In genomic region chr1:189897861-189898260, GRCm38 (mm10) we compare ENCODE assay signal across 25 mouse cellular contexts. TPM values are rescaled to one million over a fixed set of nuclear protein-coding genes. Genes with fewer than 3 reads are reported as not detected.
DNase-seq lines count a peak whose midpoint lies in the region; ATAC-seq and TF ChIP-seq lines count a peak whose summit lies in the region.
"Had no signal": no experiment of that assay in that cellular context is flagged by ENCODE, and none has a peak within 500 bp of the region (broad histone marks: within the 10 kb centered on the region; RNA-seq: fewer than 3 reads in every experiment).

No protein-coding gene starts in this region.

- peak overlapping the region; percentile 94 for H3K27ac ChIP-seq in gastrocnemius, adult 2 months
- peak overlapping the region; percentile 44 for H3K27ac ChIP-seq in heart, embryonic 15.5 days
- H3K27ac ChIP-seq in heart, embryonic 10.5 days: no peak overlapping the region
- H3K27ac ChIP-seq in midbrain, embryonic 11.5 days (ENCODE audit: low read depth, low read length): no peak overlapping the region
- H3K27ac ChIP-seq in midbrain, postnatal 0 days (ENCODE audit: low read depth, low read length): no peak overlapping the region
- H3K27ac ChIP-seq: hindbrain, embryonic 13.5 days; liver, embryonic 12.5 days had no signal

- H3K9me3 ChIP-seq in heart, embryonic 15.5 days (replicated peaks): no peaks in the 10 kb centered on the region
- no peaks in the 10 kb centered on the region for H3K9me3 ChIP-seq in heart, embryonic 10.5 days
- no peaks in the 10 kb centered on the region for H3K9me3 ChIP-seq in midbrain, embryonic 11.5 days (ENCODE audit: control insufficient read depth, low read length)
- no peaks in the 10 kb centered on the region for H3K9me3 ChIP-seq in midbrain, postnatal 0 days (ENCODE audit: low read length)
- H3K9me3 ChIP-seq: hindbrain, embryonic 13.5 days; liver, embryonic 12.5 days had no signal

- no peak for DNase-seq in gastrocnemius, adult 2 months
- no peak for DNase-seq in gastrocnemius, postnatal 10 days
- no peak for DNase-seq in heart, embryonic 10.5 days (ENCODE audit: low spot score)
- no peak for DNase-seq in midbrain, embryonic 11.5 days (ENCODE audit: low spot score, missing footprints)
- DNase-seq in midbrain, postnatal 0 days (ENCODE audit: low spot score): no peak
- DNase-seq in adipocyte (ENCODE audit: low spot score): no peak
- DNase-seq: adrenal gland, adult 2 months; adrenal gland, postnatal 36 days; B cell, adult 2 months; cerebellum, adult 2 months; cerebellum, postnatal 14 days; gastrocnemius, postnatal 36 days; heart, postnatal 36 days; kidney, adult 9 months; kidney, postnatal 10 days; layer of hippocampus, postnatal 36 days; left cerebral cortex, postnatal 4 days; liver, postnatal 0 days; lung, postnatal 36 days; thymus, adult 2 months; thymus, postnatal 4 days had no signal

- intact Hi-C loops in gastrocnemius, adult 2 months (cut with DNase I): no loop called here

- 60% methylated on average over 9 of the region's 9 CpGs for WGBS in heart, embryonic 15.5 days
- WGBS in heart, embryonic 10.5 days: 71% methylated on average over 9 of the region's 9 CpGs
- WGBS in midbrain, embryonic 11.5 days: 48% methylated on average over 9 of the region's 9 CpGs
- 50% methylated on average over 9 of the region's 9 CpGs for WGBS in midbrain, postnatal 0 days

- 0 out of 2 replicates have a peak overlapping the region, but pooled peaks have one; percentile 3 for H3K4me3 ChIP-seq in gastrocnemius, adult 2 months
- H3K4me3 ChIP-seq in heart, embryonic 15.5 days: no peak overlapping the region
- H3K4me3 ChIP-seq in heart, embryonic 10.5 days: no peak overlapping the region
- no peak overlapping the region for H3K4me3 ChIP-seq in midbrain, embryonic 11.5 days (ENCODE audit: low read depth, low read length)
- no peak overlapping the region for H3K4me3 ChIP-seq in midbrain, postnatal 0 days (ENCODE audit: low read depth, low read length)
- H3K4me3 ChIP-seq: hindbrain, embryonic 13.5 days; liver, embryonic 12.5 days had no signal

- H3K9ac ChIP-seq in heart, embryonic 15.5 days: no peak overlapping the region
- no peak overlapping the region for H3K9ac ChIP-seq in midbrain, embryonic 11.5 days (ENCODE audit: low read length)
- H3K9ac ChIP-seq in midbrain, postnatal 0 days (replicated peaks; ENCODE audit: low read length, poor library complexity, severe bottlenecking): no peak overlapping the region
- H3K9ac ChIP-seq: hindbrain, embryonic 13.5 days; liver, embryonic 12.5 days; liver, postnatal 0 days had no signal

- H3K4me2 ChIP-seq in heart, embryonic 15.5 days: no peak overlapping the region
- H3K4me2 ChIP-seq in midbrain, embryonic 11.5 days: no peak overlapping the region
- H3K4me2 ChIP-seq in midbrain, postnatal 0 days (ENCODE audit: low read depth, low read length, poor library complexity, severe bottlenecking): no peak overlapping the region
- H3K4me2 ChIP-seq: hindbrain, embryonic 13.5 days; liver, embryonic 12.5 days had no signal

- no peak for TF ChIP-seq CTCF in gastrocnemius, adult 2 months (IDR thresholded peaks at IDR 0.05)
- no peak for TF ChIP-seq CTCF in midbrain, postnatal 0 days (IDR thresholded peaks at IDR 0.05)

- peaks cover 39% of the 10 kb centered on the region for H3K4me1 ChIP-seq in heart, embryonic 15.5 days (replicated peaks)
- H3K4me1 ChIP-seq in heart, embryonic 10.5 days: peaks cover 44% of the 10 kb centered on the region
- H3K4me1 ChIP-seq in midbrain, embryonic 11.5 days (ENCODE audit: control insufficient read depth, insufficient read depth, low read length): peaks cover 4% of the 10 kb centered on the region; the same call in 1 of the 2 replicates
- no peaks in the 10 kb centered on the region for H3K4me1 ChIP-seq in midbrain, postnatal 0 days (ENCODE audit: insufficient read depth, low read length)
- H3K4me1 ChIP-seq: liver, embryonic 12.5 days had no signal

- H3K27me3 ChIP-seq in heart, embryonic 15.5 days: no peaks in the 10 kb centered on the region
- H3K27me3 ChIP-seq in heart, embryonic 10.5 days (ENCODE audit: insufficient read depth, poor library complexity, severe bottlenecking): no peaks in the 10 kb centered on the region
- H3K27me3 ChIP-seq in midbrain, embryonic 11.5 days (ENCODE audit: control insufficient read depth, insufficient read depth, low read length): no peaks in the 10 kb centered on the region
- no peaks in the 10 kb centered on the region for H3K27me3 ChIP-seq in midbrain, postnatal 0 days (ENCODE audit: insufficient read depth, low read length)
- H3K27me3 ChIP-seq: hindbrain, embryonic 13.5 days; liver, embryonic 12.5 days had no signal

- peak; percentile 41; the same call in 1 of the 2 replicates for ATAC-seq in heart, embryonic 15.5 days (replicated peaks; ENCODE audit: insufficient number of reproducible peaks, insufficient read depth, low FRiP score, low read depth)
- ATAC-seq in midbrain, embryonic 11.5 days (ENCODE audit: low FRiP score): 0 out of 2 replicates have a peak, but pooled peaks have one; percentile 44
- no peak for ATAC-seq in midbrain, postnatal 0 days (ENCODE audit: low FRiP score)
- ATAC-seq: intestine, postnatal 0 days; liver, embryonic 12.5 days; liver, postnatal 0 days had no signal

- H3K36me3 ChIP-seq in heart, embryonic 15.5 days: peaks cover 39% of the 10 kb centered on the region
- peaks cover 61% of the 10 kb centered on the region for H3K36me3 ChIP-seq in heart, embryonic 10.5 days
- H3K36me3 ChIP-seq in midbrain, embryonic 11.5 days (ENCODE audit: control insufficient read depth, insufficient read depth, low read length): no peaks in the 10 kb centered on the region
- H3K36me3 ChIP-seq in midbrain, postnatal 0 days (ENCODE audit: insufficient read depth, low read length): peaks cover 31% of the 10 kb centered on the region

RNA-seq across cellular contexts. Expression of gene Smyd2, which starts 24.3 kb away (rescaled TPM):
- 100 to 1,000 TPM; 200 to 329 TPM for total RNA-seq in gastrocnemius, adult 2 months (2021)
- total RNA-seq in gastrocnemius, postnatal 10 days (2021): 100 to 1,000 TPM; 165 to 188 TPM
- 208 and 210 TPM in 2 replicates for polyA plus RNA-seq in heart, embryonic 15.5 days (2015; fragmentation: Nextera tagmentation; extraction: Ambion mirVana)
- polyA plus RNA-seq in heart, embryonic 10.5 days (2016; fragmentation: Nextera tagmentation; extraction: Ambion mirVana): 129 and 183 TPM in 2 replicates
- 50.9 and 54.9 TPM in 2 replicates for polyA plus RNA-seq in midbrain, embryonic 11.5 days (2014; fragmentation: Nextera tagmentation; extraction: Ambion mirVana)
- 62.3 and 66.3 TPM in 2 replicates for total RNA-seq in midbrain, postnatal 0 days (2014; rRNA removed)
- 88.7 and 91.9 TPM in 2 replicates for polyA plus RNA-seq in midbrain, postnatal 0 days (2015; fragmentation: Nextera tagmentation; extraction: Ambion mirVana)

Comparison
In these comparisons a context has a peak if more than half of its experiments do, and no peak if none do; other contexts are left out.
1. H3K27ac ChIP-seq: peak in gastrocnemius, adult 2 months (single experiment) and heart, embryonic 15.5 days (single experiment); none in heart, embryonic 10.5 days (single experiment), midbrain, embryonic 11.5 days (single experiment) and midbrain, postnatal 0 days (single experiment).